Mouse (Mus musculus) embryonic facial prominence, embryonic 13.5 days (tissue): ENCODE data around the gene Ccdc34. TPM values are rescaled to one million over a fixed set of nuclear protein-coding genes. Genes with fewer than 3 reads are reported as not detected.

Source experiments
- ATAC-seq: fragments of 200-750 bp; cut with Nextera tagmentation; 2 replicates; pipeline ENCODE4 v1.8.0; 2017; ENCODE audit warnings: low read depth; ENCODE audit not compliant: insufficient number of reproducible peaks, insufficient read depth, low FRiP score, low TSS enrichment
- H3K27ac ChIP-seq: fragments of 300-500 bp; sonication (generic); 2 replicates; pipeline ENCODE4 v1.5.1; 2015; ENCODE audit warnings: moderate library complexity, mild to moderate bottlenecking, inconsistent platforms
- H3K27me3 ChIP-seq: fragments of 300-500 bp; sonication (generic); 2 replicates; pipeline ENCODE4 v1.6.1; 2015; ENCODE audit warnings: mild to moderate bottlenecking, inconsistent platforms
- H3K36me3 ChIP-seq: fragments of 300-500 bp; sonication (generic); 2 replicates; pipeline ENCODE4 v1.6.1; 2015; ENCODE audit warnings: mild to moderate bottlenecking, inconsistent platforms
- H3K4me1 ChIP-seq: fragments of 300-500 bp; sonication (generic); 2 replicates; pipeline ENCODE4 v1.6.1; 2015; ENCODE audit warnings: inconsistent platforms
- H3K4me2 ChIP-seq: fragments of 300-500 bp; sonication (generic); 2 replicates; pipeline ENCODE4 v1.6.1; 2015; ENCODE audit warnings: moderate library complexity, mild to moderate bottlenecking, inconsistent platforms
- H3K4me3 ChIP-seq: fragments of 300-500 bp; sonication (generic); 2 replicates; pipeline ENCODE4 v1.5.1; 2015; ENCODE audit warnings: mild to moderate bottlenecking, inconsistent platforms
- H3K9ac ChIP-seq: fragments of 300-500 bp; sonication (generic); 2 replicates; pipeline ENCODE4 v1.6.1; 2015; ENCODE audit warnings: mild to moderate bottlenecking, inconsistent platforms
- H3K9me3 ChIP-seq: fragments of 300-500 bp; sonication (generic); 2 replicates; pipeline ENCODE4 v1.6.1; 2016; ENCODE audit warnings: inconsistent platforms
- WGBS: fragments of 180-500 bp; shearing (Covaris S2); methylation state at CpG from one replicate; pipeline ENCODE4 v1.1.7; 2015; ENCODE audit warnings: mixed read lengths; 5-methylcytosine and 5-hydroxymethylcytosine counted together
- polyA plus RNA-seq: library from polyadenylated mRNA; unstranded; fragments of >200 nt; fragmentation: Nextera tagmentation; extraction: Ambion mirVana; gene quantifications from 2 replicates; pipeline ENCODE4 v1.2.1, GENCODE M21; 2015

Gene Ccdc34
- 54.1 and 56.0 TPM in 2 replicates for polyA plus RNA-seq

DNA sequence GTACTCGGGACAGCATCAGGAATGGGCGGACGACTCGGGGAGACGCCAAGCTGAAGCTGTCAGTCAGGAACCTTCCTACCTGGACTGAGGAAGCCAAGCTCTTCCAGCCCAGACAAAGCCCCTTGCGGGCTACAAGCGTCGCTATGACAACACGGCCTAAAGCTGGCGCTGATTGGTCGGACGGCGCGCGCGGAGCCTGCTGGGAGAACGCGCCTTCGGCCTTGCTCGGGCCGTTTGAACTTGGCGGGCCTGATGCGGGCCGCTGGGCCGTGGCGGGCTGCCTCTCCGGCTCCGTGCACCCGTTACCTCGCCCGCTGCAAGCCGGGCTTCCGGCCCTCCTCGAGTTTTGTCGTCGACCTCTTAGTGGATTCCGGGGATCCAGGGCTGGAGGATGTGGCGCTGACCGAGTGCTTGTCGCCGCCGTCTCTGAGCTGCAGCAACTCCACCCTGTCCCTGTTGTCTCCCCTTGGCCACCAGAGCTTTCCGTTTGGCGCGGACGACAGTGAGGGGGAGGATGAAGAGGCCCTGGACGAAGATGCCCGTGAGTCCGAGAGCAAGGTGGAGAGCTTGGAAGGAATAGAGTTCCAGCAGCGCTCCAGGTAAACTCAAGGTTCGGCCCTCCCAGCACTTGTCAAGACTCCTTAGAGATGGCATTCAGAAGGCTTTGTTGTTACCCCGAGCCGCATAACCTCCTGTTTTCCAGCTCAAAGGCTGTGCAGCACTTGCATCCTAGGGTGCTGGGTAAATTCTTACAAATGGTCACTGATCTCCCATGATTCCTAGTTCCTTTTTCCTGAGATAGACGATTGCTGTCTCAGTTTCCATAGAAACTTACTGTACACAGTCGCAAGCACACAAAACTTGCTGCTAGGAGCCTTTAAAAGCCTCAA, at the start of gene Ccdc34:
Gene Ccdc34 (plus strand): TSS at position 202 of the 890 bp plus-strand sequence.
- WGBS = under 1% methylated on average over 55 of the region's 55 CpGs

DNA sequence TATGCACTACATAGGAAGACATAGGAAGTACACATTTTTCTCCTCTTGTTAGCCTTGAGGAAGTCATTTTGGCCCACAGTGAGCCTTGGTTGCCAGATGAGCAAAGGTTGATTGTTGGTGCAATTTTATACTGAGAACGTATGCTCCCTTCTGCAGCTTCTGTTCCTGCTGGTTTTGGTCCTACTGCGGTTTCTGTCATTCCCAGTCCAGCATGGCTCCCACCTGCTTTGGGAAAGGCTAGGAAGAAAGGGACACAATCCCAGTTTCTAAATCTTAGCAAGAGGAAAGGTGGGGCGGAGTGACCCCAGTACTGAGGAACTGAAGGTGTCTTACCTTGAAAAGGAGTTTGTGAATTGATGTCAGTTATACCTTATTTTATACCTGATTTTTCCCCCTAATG, 48.2 kb upstream of the Ccdc34 start:
- Histone ChIP-seq H3K4me1 (peaks cover 26% of the 10 kb centered on the region), H3K9me3 (no peaks in the 10 kb centered on the region), H3K9ac (no peak overlapping the region), H3K4me2 (no peak overlapping the region), H3K36me3 (no peaks in the 10 kb centered on the region), H3K27me3 (no peaks in the 10 kb centered on the region), H3K4me3 (no peak overlapping the region), H3K27ac (peak overlapping the region; percentile 57; the same call in 1 of the 2 replicates)
- no peak for ATAC-seq
- WGBS = 78% methylated on average over 3 of the region's 3 CpGs

More for the DNA sequence above, at the start of gene Ccdc34:
- peak within 1 kb of the TSS; percentile 85 for H3K4me3 ChIP-seq
- H3K27ac ChIP-seq = peak within 1 kb of the TSS; percentile 82
- peaks cover 14% of the 10 kb centered on the region for H3K36me3 ChIP-seq
- H3K9ac ChIP-seq = peak within 1 kb of the TSS; percentile 93
- no peaks in the 10 kb centered on the region for H3K9me3 ChIP-seq
- H3K27me3 ChIP-seq = no peaks in the 10 kb centered on the region
- peaks cover 27% of the 10 kb centered on the region for H3K4me1 ChIP-seq
- peak; percentile 98 for ATAC-seq
- H3K4me2 ChIP-seq = peak within 1 kb of the TSS; percentile 76

GRCm38 (mm10) chr2:109969926-109970532, 47.6 kb upstream of the Ccdc34 start:
- H3K4me3 ChIP-seq = no peak overlapping the region
- H3K4me1 ChIP-seq = peaks cover 26% of the 10 kb centered on the region
- no peaks in the 10 kb centered on the region for H3K27me3 ChIP-seq
- H3K9me3 ChIP-seq = no peaks in the 10 kb centered on the region
- peak overlapping the region; percentile 57 for H3K27ac ChIP-seq
- WGBS = 55% methylated on average over 10 of the region's 10 CpGs
- no peak overlapping the region for H3K9ac ChIP-seq
- H3K36me3 ChIP-seq = no peaks in the 10 kb centered on the region; the same call in 1 of the 2 replicates
- ATAC-seq = no peak
- H3K4me2 ChIP-seq = no peak overlapping the region

DNA sequence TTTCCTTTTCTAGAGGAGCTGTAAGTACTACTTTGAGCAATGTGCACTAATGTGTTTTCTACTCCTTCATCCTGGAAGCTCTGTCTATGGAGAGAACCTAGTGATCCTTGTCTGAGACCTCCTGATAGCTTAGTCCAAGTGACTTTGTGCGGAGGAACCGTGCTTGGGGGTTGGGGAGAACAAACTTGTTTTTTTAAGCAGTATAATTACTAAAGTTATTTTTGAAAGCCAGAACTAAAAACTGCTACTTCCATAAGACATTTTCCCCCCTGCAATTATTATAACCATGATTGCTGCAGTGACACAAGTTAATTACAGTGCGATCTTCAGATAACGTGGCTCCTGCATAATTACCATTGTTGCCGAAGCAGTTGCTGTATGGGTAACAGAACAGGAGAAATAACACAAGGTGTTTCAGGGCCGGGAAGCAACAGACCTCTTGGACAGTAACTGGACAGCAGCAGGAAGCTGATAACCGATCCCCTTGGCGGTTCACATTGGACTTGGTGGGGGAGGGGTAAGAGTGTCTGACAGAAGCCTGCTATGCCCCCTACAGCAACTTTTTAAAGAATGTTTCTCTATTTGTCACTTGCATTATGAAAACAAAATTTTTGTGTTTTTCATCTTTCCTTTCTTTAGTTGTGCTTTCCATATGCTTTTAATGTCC, 46.7 kb upstream of the Ccdc34 start:
- no peaks in the 10 kb centered on the region for H3K9me3 ChIP-seq
- no peak overlapping the region for H3K4me2 ChIP-seq
- H3K9ac ChIP-seq = no peak overlapping the region
- no peak overlapping the region for H3K4me3 ChIP-seq
- 44% methylated on average over 8 of the region's 8 CpGs for WGBS
- H3K4me1 ChIP-seq = peaks cover 22% of the 10 kb centered on the region
- no peak for ATAC-seq
- no peaks in the 10 kb centered on the region for H3K27me3 ChIP-seq
- H3K36me3 ChIP-seq = peaks cover 4% of the 10 kb centered on the region; the same call in 1 of the 2 replicates
- H3K27ac ChIP-seq = no peak overlapping the region

GRCm38 (mm10) chr2:109972310-109972709, 45.3 kb upstream of the Ccdc34 start:
- H3K4me3 ChIP-seq = no peak overlapping the region
- H3K27ac ChIP-seq = no peak overlapping the region
- 76% methylated on average over 2 of the region's 2 CpGs for WGBS
- ATAC-seq = no peak
- no peaks in the 10 kb centered on the region for H3K27me3 ChIP-seq
- H3K9ac ChIP-seq = no peak overlapping the region
- peaks cover 24% of the 10 kb centered on the region for H3K4me1 ChIP-seq
- peaks cover 7% of the 10 kb centered on the region; the same call in 1 of the 2 replicates for H3K36me3 ChIP-seq
- H3K9me3 ChIP-seq = no peaks in the 10 kb centered on the region
- no peak overlapping the region for H3K4me2 ChIP-seq

- ATAC-seq = no peak
- Histone ChIP-seq H3K4me1 (peaks cover 25% of the 10 kb centered on the region), H3K36me3 (peaks cover 7% of the 10 kb centered on the region; the same call in 1 of the 2 replicates), H3K4me2 (no peak overlapping the region), H3K4me3 (no peak overlapping the region), H3K9me3 (no peaks in the 10 kb centered on the region), H3K27ac (0 out of 2 replicates have a peak overlapping the region, but pooled peaks have one; percentile 11), H3K27me3 (no peaks in the 10 kb centered on the region), H3K9ac (no peak overlapping the region)
- 47% methylated on average over 7 of the region's 7 CpGs for WGBS
These were observed 44.7 kb upstream of the Ccdc34 start for GRCm38 (mm10) chr2:109972922-109973321.

- H3K27ac ChIP-seq = no peak overlapping the region
- WGBS = 89% methylated on average over 7 of the region's 7 CpGs
- no peak overlapping the region for H3K4me2 ChIP-seq
- H3K9me3 ChIP-seq = no peaks in the 10 kb centered on the region
- no peaks in the 10 kb centered on the region for H3K27me3 ChIP-seq
- no peak overlapping the region for H3K9ac ChIP-seq
- H3K4me1 ChIP-seq = peaks cover 19% of the 10 kb centered on the region
- no peak for ATAC-seq
- H3K4me3 ChIP-seq = no peak overlapping the region
- H3K36me3 ChIP-seq = peaks cover 7% of the 10 kb centered on the region; the same call in 1 of the 2 replicates
These were observed 42.8 kb upstream of the Ccdc34 start for GRCm38 (mm10) chr2:109974807-109975206.

DNA sequence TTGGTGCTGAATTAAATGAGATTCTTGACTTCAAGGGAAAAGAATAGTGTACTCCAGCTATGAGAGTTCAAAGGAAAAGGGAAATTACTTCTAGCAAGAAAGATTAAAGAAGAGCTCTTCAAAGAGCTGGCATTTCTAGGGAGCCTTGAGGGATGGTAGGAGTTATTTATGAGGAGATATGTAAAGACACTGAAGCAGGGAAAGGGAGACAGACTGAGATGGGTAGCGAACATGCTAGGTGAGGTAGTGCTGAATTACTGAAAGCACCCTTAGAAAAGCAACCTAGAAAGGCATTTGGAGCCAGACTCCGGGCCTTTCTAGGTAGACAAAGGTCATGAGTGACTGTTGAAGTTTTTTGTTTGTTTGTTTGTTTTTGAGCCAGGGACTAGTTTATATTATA, 41.4 kb upstream of the Ccdc34 start:
- H3K27me3 ChIP-seq = no peaks in the 10 kb centered on the region
- no peaks in the 10 kb centered on the region for H3K9me3 ChIP-seq
- H3K36me3 ChIP-seq = peaks cover 7% of the 10 kb centered on the region; the same call in 1 of the 2 replicates
- WGBS = 85% methylated on average over 2 of the region's 2 CpGs
- no peak overlapping the region for H3K9ac ChIP-seq
- no peak overlapping the region for H3K27ac ChIP-seq
- H3K4me3 ChIP-seq = no peak overlapping the region
- no peak for ATAC-seq
- H3K4me2 ChIP-seq = no peak overlapping the region
- H3K4me1 ChIP-seq = 0 out of 2 replicates have a peak, but pooled peaks cover 11% of the 10 kb centered on the region

DNA sequence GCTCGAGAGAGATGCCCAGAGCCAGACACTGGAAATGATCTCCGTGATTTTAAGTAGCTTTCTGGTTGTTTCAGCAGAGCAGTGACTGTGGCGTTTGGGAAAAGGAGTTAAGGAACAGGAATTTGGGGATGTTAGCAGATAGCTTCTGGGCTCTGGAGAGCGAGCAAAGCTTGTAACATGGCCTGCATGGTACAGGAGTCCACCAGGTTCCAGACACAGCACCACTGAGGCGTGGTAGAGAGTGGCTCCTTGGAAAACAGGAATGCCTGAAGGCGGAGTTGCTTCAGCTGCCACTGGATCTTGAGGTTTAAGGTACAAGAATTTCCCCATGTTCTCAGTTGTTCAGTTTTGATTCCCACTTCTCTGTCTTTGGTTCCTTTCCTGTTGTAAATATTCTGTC, 40.3 kb upstream of the Ccdc34 start:
- Histone ChIP-seq H3K4me1 (0 out of 2 replicates have a peak, but pooled peaks cover 10% of the 10 kb centered on the region), H3K27me3 (no peaks in the 10 kb centered on the region), H3K27ac (no peak overlapping the region), H3K9ac (no peak overlapping the region), H3K9me3 (no peaks in the 10 kb centered on the region), H3K4me3 (no peak overlapping the region), H3K4me2 (no peak overlapping the region), H3K36me3 (peaks cover 9% of the 10 kb centered on the region)
- no peak for ATAC-seq
- 79% methylated on average over 6 of the region's 6 CpGs for WGBS

GRCm38 (mm10) chr2:109979209-109979608, 38.4 kb upstream of the Ccdc34 start:
- H3K36me3 ChIP-seq = peaks cover 10% of the 10 kb centered on the region

DNA sequence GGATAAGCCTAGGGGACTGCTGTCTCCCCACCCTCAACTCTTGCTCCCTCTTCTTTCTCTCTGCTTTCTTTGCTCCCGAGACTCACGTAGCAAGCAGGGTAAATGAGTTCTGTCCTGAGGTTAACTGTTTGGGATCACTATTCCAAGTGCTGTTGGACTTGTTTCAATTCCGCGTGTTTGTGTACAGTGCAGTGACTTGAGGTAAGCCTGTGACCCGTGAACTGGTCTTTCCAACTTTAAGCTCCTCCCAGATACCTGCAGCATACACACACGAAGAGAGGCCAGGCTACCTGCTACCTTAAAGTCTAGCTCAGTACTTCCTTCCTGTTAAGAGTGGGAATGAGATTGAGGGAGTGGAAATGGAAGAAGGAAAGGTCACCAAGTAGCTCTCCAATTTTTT, 34.2 kb upstream of the Ccdc34 start:
- Histone ChIP-seq H3K4me2 (no peak overlapping the region), H3K36me3 (peaks cover 3% of the 10 kb centered on the region; the same call in 1 of the 2 replicates), H3K9ac (no peak overlapping the region), H3K27me3 (no peaks in the 10 kb centered on the region), H3K4me3 (no peak overlapping the region), H3K4me1 (peaks cover 35% of the 10 kb centered on the region), H3K27ac (no peak overlapping the region), H3K9me3 (no peaks in the 10 kb centered on the region)
- WGBS = 88% methylated on average over 6 of the region's 6 CpGs
- no peak for ATAC-seq

More at GRCm38 (mm10) chr2:109979209-109979608, 38.4 kb upstream of the Ccdc34 start:
- Histone ChIP-seq H3K4me3 (no peak overlapping the region), H3K27me3 (no peaks in the 10 kb centered on the region), H3K4me1 (peaks cover 4% of the 10 kb centered on the region; the same call in 1 of the 2 replicates), H3K9me3 (no peaks in the 10 kb centered on the region), H3K9ac (no peak overlapping the region), H3K4me2 (no peak overlapping the region), H3K27ac (no peak overlapping the region)
- no peak for ATAC-seq
